Mouse (Mus musculus) thymus, adult 2 months (tissue): ENCODE results near the gene Prss45.

Source experiments
- CTCF ChIP-seq: fragments of 200-500 bp; IDR thresholded peaks from 2 replicates; pipeline ENCODE4 v1.5.1; 2012; ENCODE audit warnings: mild to moderate bottlenecking, control low read depth, low read length, moderate library complexity, borderline replicate concordance; ENCODE audit not compliant: control insufficient read depth, poor library complexity, insufficient read depth; ENCODE audit errors: extremely low read depth
- POLR2A ChIP-seq: fragments of 200-500 bp; IDR thresholded peaks from 2 replicates; pipeline ENCODE4 v1.6.1; 2012; ENCODE audit warnings: mild to moderate bottlenecking, low read length, control low read depth, moderate library complexity; ENCODE audit not compliant: control insufficient read depth, poor library complexity, insufficient read depth; ENCODE audit errors: extremely low read depth

GRCm38 (mm10) chr9:110825832-110826231, 8.6 kb upstream of the Prss45 start:
- TF ChIP-seq POLR2A (no peak), CTCF (no peak)
